Mouse (Mus musculus): ENCODE results near the gene Ahdc1.

Ahdc1 gene

GRCm38 (mm10) chr4:132983664-132984512 is 27.2 kb upstream of the Ahdc1 start:
- in situ Hi-C loops (cut with MboI, MseI) = no loop called here

DNA sequence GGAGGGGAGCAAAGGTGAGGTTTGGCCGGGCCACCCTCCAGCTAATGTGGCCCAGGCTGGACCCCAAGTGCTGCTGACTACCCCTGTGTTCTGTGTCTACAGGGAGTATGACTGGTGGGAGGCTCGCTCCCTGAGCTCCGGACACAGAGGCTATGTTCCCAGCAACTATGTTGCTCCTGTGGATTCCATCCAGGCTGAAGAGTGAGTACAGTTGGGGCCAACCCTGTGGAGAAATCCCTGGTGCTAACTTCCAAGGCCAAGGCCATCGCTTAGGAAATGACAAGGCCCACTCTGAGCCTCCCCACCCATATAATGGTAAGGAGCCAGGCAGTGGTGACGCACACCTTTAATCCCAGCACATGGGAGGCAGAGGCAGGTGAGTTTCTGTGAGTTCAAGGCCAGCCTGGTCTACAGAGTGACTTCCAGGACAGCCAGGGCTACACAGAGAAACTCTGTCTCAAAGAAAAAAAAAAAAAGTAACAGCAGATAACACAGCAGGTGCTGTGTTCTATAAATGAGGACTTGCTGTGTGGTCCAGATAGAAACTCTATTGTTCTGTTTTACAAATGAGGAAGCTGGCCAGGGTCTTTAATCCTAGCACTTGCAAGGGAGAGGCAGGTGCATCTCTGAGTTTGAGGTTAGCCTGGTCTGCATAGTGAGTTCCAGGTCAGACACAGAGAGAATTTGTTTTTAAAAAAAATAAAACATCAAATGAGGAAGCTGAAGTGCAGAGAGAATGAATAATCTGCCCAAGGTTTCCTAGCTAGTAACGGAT is 22.3 kb upstream of the Ahdc1 start:
- in situ Hi-C loops (cut with MboI, MseI) = no loop called here

GRCm38 (mm10) chr4:132993553-132993952 is 17.5 kb upstream of the Ahdc1 start:
- in situ Hi-C loops (cut with MboI, MseI) = loop anchor here in 1 of 2 experiments (5.0 kb wide), 1 partner anchor 36 kb away; no protein-coding TSS in a partner anchor

DNA sequence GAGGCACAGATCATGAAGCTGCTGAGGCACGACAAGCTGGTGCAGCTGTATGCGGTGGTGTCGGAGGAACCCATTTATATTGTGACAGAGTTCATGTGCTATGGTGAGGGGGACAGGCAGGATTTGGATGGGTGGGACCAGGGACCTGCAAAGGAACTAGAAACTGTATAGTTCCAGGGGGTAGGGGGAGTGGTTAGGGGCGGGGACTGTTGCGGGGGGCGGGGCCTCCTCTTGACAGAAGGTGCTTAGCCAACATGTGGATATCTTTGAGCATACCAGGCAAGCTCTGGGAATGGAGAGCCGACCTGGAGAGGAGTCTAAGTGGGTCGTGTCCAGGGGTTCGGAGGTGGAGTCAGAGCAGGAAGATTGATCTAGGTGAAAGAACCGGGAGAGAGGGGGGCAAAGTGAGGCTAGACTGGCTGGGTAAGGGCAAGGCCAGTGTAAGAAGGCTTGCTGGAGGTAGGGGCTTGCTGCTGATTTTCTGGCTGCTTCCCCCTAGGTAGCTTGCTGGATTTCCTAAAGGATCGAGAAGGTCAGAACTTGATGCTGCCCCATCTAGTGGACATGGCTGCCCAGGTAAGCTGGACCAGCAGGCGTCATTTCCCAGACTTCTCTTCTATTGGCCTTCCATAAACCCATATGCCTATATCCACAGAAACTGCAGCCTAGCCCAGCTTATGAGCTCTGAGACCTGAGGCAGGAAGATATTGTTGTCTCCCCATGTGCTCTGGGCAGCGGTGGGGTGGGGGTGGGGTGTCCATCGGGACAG is 13.4 kb upstream of the Ahdc1 start:
- in situ Hi-C loops (cut with MboI, MseI) = no loop called here

- in situ Hi-C loops (cut with MboI, MseI) = loop anchor here in 1 of 2 experiments (5.0 kb wide), 1 partner anchor 41 kb away; no protein-coding TSS in a partner anchor
Observed at GRCm38 (mm10) chr4:133002896-133003295, 8.2 kb upstream of the Ahdc1 start.

DNA sequence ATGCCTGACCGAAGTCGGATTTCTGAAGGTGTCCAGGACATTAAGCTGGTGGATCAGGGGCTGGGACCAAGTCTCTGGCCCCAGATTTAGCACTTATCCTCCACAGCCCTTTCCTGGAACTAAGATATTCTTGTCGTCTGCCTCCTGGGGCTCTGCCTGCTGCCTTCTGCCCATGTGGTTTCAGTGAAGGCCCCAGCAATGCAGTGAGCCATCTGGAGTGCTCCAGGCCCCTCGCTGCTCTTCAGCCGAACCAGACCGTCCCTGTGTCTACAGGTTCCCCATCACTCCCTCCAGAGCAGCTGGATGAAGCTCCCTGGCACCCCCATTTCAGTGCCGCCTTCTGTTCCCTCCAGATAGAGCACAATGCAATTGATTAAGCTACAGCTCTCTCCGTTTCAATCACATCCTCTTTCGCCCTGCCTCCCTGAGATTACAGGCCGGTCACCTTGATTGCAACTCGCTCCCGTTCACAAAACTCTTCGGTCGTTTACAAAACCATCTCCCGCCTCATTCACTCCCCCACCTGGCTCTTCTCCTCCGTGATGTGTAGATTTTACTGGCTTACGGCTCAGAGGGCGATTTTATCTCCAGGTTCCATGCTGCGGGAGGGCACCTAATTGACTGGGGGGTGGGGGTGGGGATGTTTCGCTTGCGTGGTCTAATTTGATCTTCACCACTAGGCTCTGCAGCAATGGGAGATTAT is 7.6 kb upstream of the Ahdc1 start:
- in situ Hi-C loops (cut with MboI, MseI) = loop anchor here in 1 of 2 experiments (5.0 kb wide), 1 partner anchor 41 kb away; no protein-coding TSS in a partner anchor

GRCm38 (mm10) chr4:133005233-133005632 is 5.8 kb upstream of the Ahdc1 start:
- in situ Hi-C loops (cut with MboI, MseI) = loop anchor here in 1 of 2 experiments (5.0 kb wide), 1 partner anchor 297 kb away; no protein-coding TSS in a partner anchor

DNA sequence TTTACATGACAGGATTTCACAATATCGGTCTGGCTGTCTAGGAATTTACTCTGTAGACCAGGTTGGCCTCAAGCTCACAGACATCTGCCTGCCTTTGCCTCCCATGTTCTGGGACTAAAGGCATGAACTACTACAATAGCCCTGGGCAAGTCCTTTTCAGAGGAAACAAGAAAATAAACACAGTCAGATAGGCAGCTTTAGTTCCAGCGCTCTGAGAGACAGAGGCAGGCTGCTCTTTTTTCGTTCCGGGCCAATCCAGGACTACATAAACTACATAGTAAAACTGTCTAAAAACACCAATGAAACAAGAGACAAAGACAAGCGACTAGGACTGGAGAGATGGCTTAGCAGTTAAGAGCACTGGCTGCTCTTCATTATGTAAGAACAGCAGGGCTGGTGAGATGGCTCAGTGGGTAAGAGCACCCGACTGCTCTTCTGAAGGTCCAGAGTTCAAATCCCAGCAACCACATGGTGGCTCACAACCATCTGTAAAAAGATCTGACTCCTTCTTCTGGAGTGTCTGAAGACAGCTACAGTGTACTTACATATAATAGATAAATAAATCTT is 5.1 kb upstream of the Ahdc1 start:
- in situ Hi-C loops (cut with MboI, MseI) = loop anchor here in 1 of 2 experiments (5.0 kb wide), 1 partner anchor 296 kb away; no protein-coding TSS in a partner anchor

- in situ Hi-C loops (cut with MboI, MseI) = loop anchor here in 1 of 2 experiments (5.0 kb wide), 1 partner anchor 295 kb away; no protein-coding TSS in a partner anchor
Observed at GRCm38 (mm10) chr4:133007513-133008380, 3.3 kb upstream of the Ahdc1 start.

DNA sequence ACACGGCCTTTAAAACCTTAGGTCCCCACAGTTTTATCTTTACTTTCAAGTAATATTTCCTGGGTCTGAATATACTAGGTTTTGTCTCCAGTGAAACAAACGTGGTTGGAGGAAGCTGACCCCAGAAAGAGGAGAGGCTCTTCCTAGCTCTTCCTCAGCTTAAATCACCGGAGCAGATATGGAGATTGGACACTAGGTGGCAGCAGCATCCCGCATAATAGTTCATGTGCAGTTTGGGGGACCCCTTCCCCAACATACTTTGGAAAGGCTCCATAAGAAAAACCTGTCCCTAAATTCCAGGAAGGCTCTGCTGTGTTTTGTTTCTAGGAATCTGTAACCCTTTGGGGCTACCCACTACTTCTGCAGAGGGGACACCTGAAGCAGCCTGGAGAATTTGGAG is 1.9 kb upstream of the Ahdc1 start:
- in situ Hi-C loops (cut with MboI, MseI) = loop anchor here in 1 of 2 experiments (5.0 kb wide), 1 partner anchor 293 kb away; no protein-coding TSS in a partner anchor

DNA sequence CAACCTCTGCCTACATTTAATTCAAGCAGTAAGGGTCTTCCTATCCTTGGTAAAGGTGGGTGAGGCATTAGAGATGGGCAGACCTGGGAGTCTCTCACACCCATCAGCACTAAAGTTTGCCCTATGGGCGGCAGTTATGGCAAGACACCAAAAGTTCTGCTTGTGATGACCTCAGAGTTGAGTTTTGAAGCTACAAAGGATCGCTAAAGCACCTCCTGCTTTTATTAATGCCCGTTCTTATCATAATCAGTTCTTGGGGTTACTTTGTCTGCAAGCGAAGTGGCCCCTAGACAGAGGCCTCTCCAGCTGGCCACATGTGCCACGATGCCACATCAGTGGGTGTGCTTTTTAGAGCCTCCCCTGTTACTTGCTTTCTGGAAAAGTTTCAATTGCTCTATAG is 1.4 kb upstream of the Ahdc1 start:
- in situ Hi-C loops (cut with MboI, MseI) = loop anchor here (5.0 kb wide), 2 partner anchors 178 to 293 kb away; no protein-coding TSS in a partner anchor

DNA sequence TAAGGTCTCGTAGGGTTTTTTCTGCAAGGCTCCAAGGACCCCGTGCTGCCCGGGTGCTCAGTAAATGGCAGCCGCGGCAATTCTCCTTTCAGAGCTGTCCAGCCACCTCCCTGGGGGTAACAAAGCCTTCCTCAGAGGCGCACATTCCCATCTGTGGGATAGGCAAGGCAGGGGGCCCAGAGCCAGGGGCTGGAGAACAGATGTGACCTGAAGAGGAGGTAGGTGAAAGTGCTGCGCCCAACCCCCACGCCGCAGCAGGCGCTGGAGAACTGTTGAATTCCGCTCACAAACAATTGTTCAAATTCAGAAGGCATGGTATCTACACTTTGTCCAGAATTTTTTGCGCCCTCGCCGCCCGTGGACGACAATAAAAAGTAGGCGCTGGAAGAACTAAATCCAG is 449 bp upstream of the Ahdc1 start:
- in situ Hi-C loops (cut with MboI, MseI) = loop anchor here in 1 of 2 experiments (5.0 kb wide), 1 partner anchor 177 kb away; no protein-coding TSS in a partner anchor

DNA sequence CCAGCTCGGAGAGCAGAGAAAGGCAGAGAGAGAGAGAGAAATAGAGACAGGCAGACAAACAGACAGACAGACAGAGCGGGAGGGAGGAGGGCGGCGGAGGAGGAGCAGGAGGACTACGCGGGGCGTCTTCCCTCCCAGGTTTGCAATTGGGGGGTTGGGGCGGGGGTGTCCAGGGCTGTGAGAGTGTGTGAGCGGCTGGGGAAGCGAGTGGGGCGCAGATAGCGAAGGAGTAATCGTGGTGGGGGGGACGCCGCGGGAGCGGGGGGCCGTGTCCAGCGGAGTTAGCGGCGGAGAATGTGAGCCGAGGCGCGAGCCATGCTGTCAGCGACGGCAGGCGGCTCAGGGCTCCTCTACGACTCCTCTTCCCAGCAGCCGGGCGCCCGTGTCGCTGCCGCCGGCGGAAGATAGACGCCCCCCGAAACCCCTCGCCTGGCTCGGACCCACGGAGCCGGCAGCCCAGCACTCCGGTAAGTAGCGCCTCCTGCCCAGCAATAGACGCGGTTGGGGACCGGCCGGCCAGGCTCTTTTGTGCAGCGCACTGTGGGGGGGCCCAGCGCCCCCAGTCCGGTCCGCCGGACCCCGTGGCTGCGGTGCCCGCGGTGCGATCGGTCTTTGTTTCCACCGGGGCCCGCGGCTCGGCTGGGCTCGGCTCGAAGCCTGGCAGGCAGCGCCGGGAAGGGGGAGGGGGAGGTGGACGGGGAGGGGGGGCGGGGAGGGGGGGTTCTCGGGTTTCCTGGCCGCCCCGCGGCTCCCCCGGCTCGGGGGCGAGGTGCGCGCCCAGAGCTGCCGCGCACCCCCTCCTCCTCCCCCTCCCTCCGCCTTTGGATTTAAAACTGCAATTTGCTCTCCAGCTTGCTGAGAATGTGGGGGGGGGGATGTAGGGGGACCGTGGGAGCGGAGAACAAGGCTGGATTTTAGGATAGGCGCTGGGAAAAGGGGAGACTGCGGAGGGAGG is 1.0 kb downstream of the Ahdc1 start:
- in situ Hi-C loops (cut with MboI, MseI) = loop anchor here in 1 of 2 experiments (5.0 kb wide), 1 partner anchor 175 kb away; no protein-coding TSS in a partner anchor

DNA sequence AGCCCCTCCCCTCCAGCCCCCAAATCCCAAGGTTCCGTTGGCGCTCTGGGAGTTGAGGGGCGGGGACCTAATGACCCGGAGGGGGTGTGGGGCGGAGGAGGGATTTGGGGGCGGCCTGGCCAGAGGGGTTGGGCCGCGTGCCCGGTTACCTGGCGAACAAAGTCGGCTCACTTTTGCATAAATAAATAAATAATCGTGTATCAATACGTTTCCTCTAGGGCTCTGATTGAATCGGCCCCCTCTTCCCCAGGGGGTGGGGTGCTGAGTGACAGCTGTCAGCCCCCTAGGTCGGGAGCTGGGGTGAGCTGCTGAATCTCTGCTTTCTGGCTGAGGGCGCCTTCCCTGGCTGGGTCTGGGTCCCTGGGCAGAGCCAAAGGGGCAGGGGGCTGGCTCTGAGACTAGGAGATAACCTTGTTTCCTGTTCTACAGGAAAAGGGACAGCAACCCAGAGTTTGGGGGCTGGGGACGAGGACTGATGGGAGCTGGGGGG is 1.8 kb downstream of the Ahdc1 start:
- in situ Hi-C loops (cut with MboI, MseI) = loop anchor here in 1 of 2 experiments (5.0 kb wide), 1 partner anchor 174 kb away; no protein-coding TSS in a partner anchor

DNA sequence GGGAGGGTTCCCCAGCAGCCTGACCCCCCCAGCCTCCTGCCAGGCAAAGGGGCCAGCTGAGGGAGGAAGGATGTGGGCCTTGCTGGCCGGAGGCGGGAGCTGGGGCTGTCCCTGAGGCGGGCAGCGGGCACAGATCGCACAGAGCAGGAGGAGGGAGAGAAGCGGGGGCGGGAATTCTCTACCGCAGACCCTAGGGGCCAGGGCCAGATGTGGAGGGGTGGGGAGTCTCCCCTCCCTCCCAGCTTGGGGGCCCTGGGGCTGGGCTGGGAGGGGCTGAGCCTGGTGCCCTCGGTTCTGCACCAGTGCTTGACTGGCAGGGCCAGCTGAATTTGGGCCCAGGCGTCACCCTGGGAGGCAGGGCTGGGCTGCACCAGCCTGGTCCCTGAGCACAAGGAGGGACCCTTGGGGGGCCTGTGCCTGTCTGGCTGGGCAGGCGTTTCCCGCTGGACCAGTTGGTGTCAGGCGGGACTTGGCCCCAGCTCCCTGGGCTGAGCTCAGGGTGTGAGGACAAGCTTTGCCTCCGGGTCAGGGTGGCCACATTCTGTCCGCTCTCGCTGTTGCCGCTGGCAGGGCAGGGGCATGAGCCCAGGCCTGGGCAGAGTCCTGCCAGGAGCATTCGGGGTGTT is 2.3 kb downstream of the Ahdc1 start:
- in situ Hi-C loops (cut with MboI, MseI) = loop anchor here in 1 of 2 experiments (5.0 kb wide), 1 partner anchor 174 kb away; no protein-coding TSS in a partner anchor

- in situ Hi-C loops (cut with MboI, MseI) = loop anchor here in 1 of 2 experiments (5.0 kb wide), 1 partner anchor 173 kb away; no protein-coding TSS in a partner anchor
Observed at GRCm38 (mm10) chr4:133014088-133014487, 3.0 kb downstream of the Ahdc1 start.

Data from T-helper 17 cell (primary cell).